Mouse (Mus musculus): ENCODE data around the gene Meis1. TPM values are rescaled to one million over a fixed set of nuclear protein-coding genes. Genes with fewer than 3 reads are reported as not detected.
A peak's percentile ranks its signal among the peaks of the same experiment; 100 is the strongest.

Meis1 gene
- polyA plus RNA-seq, 1 experiment from 2014 or later = 46.3 TPM

- Histone ChIP-seq H3K9ac (ENCODE audit: low read depth, low read length) (peak overlapping the region; percentile 98), H3K4me2 (ENCODE audit: low read depth, low read length) (peak overlapping the region; percentile 90), H3K27me3 (replicated peaks; ENCODE audit: control insufficient read depth, insufficient read depth, low read length) (peaks cover 11% of the 10 kb centered on the region; the same call in 1 of the 2 replicates), H3K4me1 (ENCODE audit: control insufficient read depth, insufficient read depth, low read length) (peaks cover 12% of the 10 kb centered on the region; the same call in 1 of the 2 replicates), H3K9me3 (ENCODE audit: control insufficient read depth, low read length) (no peaks in the 10 kb centered on the region), H3K27ac (replicated peaks; ENCODE audit: low read depth, low read length) (peak overlapping the region; percentile 99), H3K36me3 (ENCODE audit: control insufficient read depth, insufficient read depth, low read length) (peaks cover 15% of the 10 kb centered on the region), H3K4me3 (ENCODE audit: low read depth, low read length) (peak overlapping the region; percentile 73)
- WGBS = 4% methylated on average over 10 of the region's 10 CpGs
- no peak for ATAC-seq (ENCODE audit: low read depth)
- DNase-seq (ENCODE audit: low spot score) = no peak
Measured at GRCm38 (mm10) chr11:19016481-19017220, 2.1 kb downstream of the Meis1 start.

GRCm38 (mm10) chr11:19015731-19016461 is 2.9 kb downstream of the Meis1 start:
- peak overlapping the region; percentile 98 for H3K9ac ChIP-seq (ENCODE audit: low read depth, low read length)
- peaks cover 23% of the 10 kb centered on the region for H3K36me3 ChIP-seq (ENCODE audit: control insufficient read depth, insufficient read depth, low read length)
- H3K27me3 ChIP-seq (replicated peaks; ENCODE audit: control insufficient read depth, insufficient read depth, low read length) = peaks cover 18% of the 10 kb centered on the region; the same call in 1 of the 2 replicates
- peak overlapping the region; percentile 90 for H3K4me2 ChIP-seq (ENCODE audit: low read depth, low read length)
- H3K4me1 ChIP-seq (ENCODE audit: control insufficient read depth, insufficient read depth, low read length) = peaks cover 9% of the 10 kb centered on the region; the same call in 1 of the 2 replicates
- peak overlapping the region; percentile 99 for H3K27ac ChIP-seq (replicated peaks; ENCODE audit: low read depth, low read length)
- peak overlapping the region; percentile 73 for H3K4me3 ChIP-seq (ENCODE audit: low read depth, low read length)
- WGBS = 4% methylated on average over 37 of the region's 37 CpGs
- H3K9me3 ChIP-seq (ENCODE audit: control insufficient read depth, low read length) = no peaks in the 10 kb centered on the region
- no peak for DNase-seq (ENCODE audit: low spot score)
- ATAC-seq (ENCODE audit: low read depth) = no peak

- Histone ChIP-seq H3K36me3 (ENCODE audit: control insufficient read depth, insufficient read depth, low read length) (peaks cover 23% of the 10 kb centered on the region), H3K27me3 (replicated peaks; ENCODE audit: control insufficient read depth, insufficient read depth, low read length) (peaks cover 23% of the 10 kb centered on the region; the same call in 1 of the 2 replicates), H3K9me3 (ENCODE audit: control insufficient read depth, low read length) (no peaks in the 10 kb centered on the region), H3K4me1 (ENCODE audit: control insufficient read depth, insufficient read depth, low read length) (peaks cover 9% of the 10 kb centered on the region; the same call in 1 of the 2 replicates), H3K27ac (replicated peaks; ENCODE audit: low read depth, low read length) (peak overlapping the region; percentile 99), H3K4me3 (ENCODE audit: low read depth, low read length) (peak overlapping the region; percentile 73), H3K9ac (ENCODE audit: low read depth, low read length) (peak overlapping the region; percentile 98), H3K4me2 (ENCODE audit: low read depth, low read length) (peak overlapping the region; percentile 90)
- ATAC-seq (ENCODE audit: low read depth) (no peak), DNase-seq (ENCODE audit: low spot score) (no peak)
- 7% methylated on average over 5 of the region's 5 CpGs for WGBS
Measured at GRCm38 (mm10) chr11:19015381-19015730, 3.4 kb downstream of the Meis1 start.

GRCm38 (mm10) chr11:19014441-19015161 is 4.2 kb downstream of the Meis1 start:
- peak overlapping the region; percentile 98 for H3K9ac ChIP-seq (ENCODE audit: low read depth, low read length)
- H3K27ac ChIP-seq (replicated peaks; ENCODE audit: low read depth, low read length) = peak overlapping the region; percentile 99
- H3K36me3 ChIP-seq (ENCODE audit: control insufficient read depth, insufficient read depth, low read length) = peaks cover 23% of the 10 kb centered on the region
- peaks cover 9% of the 10 kb centered on the region; the same call in 1 of the 2 replicates for H3K4me1 ChIP-seq (ENCODE audit: control insufficient read depth, insufficient read depth, low read length)
- WGBS = 6% methylated on average over 34 of the region's 35 CpGs
- no peaks in the 10 kb centered on the region for H3K9me3 ChIP-seq (ENCODE audit: control insufficient read depth, low read length)
- H3K27me3 ChIP-seq (replicated peaks; ENCODE audit: control insufficient read depth, insufficient read depth, low read length) = peaks cover 28% of the 10 kb centered on the region; the same call in 1 of the 2 replicates
- peak overlapping the region; percentile 90 for H3K4me2 ChIP-seq (ENCODE audit: low read depth, low read length)
- peak overlapping the region; percentile 73 for H3K4me3 ChIP-seq (ENCODE audit: low read depth, low read length)
- ATAC-seq (ENCODE audit: low read depth) (no peak), DNase-seq (ENCODE audit: low spot score) (no peak)

GRCm38 (mm10) chr11:19014113-19014440 is 4.7 kb downstream of the Meis1 start:
- peaks cover 34% of the 10 kb centered on the region for H3K27me3 ChIP-seq (replicated peaks; ENCODE audit: control insufficient read depth, insufficient read depth, low read length)
- H3K4me2 ChIP-seq (ENCODE audit: low read depth, low read length) = peak overlapping the region; percentile 90
- ATAC-seq (ENCODE audit: low read depth) (no peak), DNase-seq (ENCODE audit: low spot score) (no peak)
- peaks cover 24% of the 10 kb centered on the region for H3K36me3 ChIP-seq (ENCODE audit: control insufficient read depth, insufficient read depth, low read length)
- H3K9me3 ChIP-seq (ENCODE audit: control insufficient read depth, low read length) = no peaks in the 10 kb centered on the region
- peak overlapping the region; percentile 98 for H3K9ac ChIP-seq (ENCODE audit: low read depth, low read length)
- 22% methylated on average over 12 of the region's 12 CpGs for WGBS
- H3K4me1 ChIP-seq (ENCODE audit: control insufficient read depth, insufficient read depth, low read length) = peaks cover 9% of the 10 kb centered on the region; the same call in 1 of the 2 replicates
- H3K27ac ChIP-seq (replicated peaks; ENCODE audit: low read depth, low read length) = peak overlapping the region; percentile 99
- peak overlapping the region; percentile 73 for H3K4me3 ChIP-seq (ENCODE audit: low read depth, low read length)

GRCm38 (mm10) chr11:19013141-19014112 is 5.4 kb downstream of the Meis1 start:
- ATAC-seq (ENCODE audit: low read depth) (no peak), DNase-seq (ENCODE audit: low spot score) (peak; percentile 36)
- H3K4me2 ChIP-seq (ENCODE audit: low read depth, low read length) = peak overlapping the region; percentile 90
- WGBS = 26% methylated on average over 25 of the region's 25 CpGs
- H3K27me3 ChIP-seq (replicated peaks; ENCODE audit: control insufficient read depth, insufficient read depth, low read length) = peaks cover 40% of the 10 kb centered on the region
- H3K4me3 ChIP-seq (ENCODE audit: low read depth, low read length) = peak overlapping the region; percentile 73
- peak overlapping the region; percentile 99 for H3K27ac ChIP-seq (replicated peaks; ENCODE audit: low read depth, low read length)
- H3K4me1 ChIP-seq (ENCODE audit: control insufficient read depth, insufficient read depth, low read length) = peaks cover 9% of the 10 kb centered on the region
- H3K9me3 ChIP-seq (ENCODE audit: control insufficient read depth, low read length) = no peaks in the 10 kb centered on the region
- H3K9ac ChIP-seq (ENCODE audit: low read depth, low read length) = peak overlapping the region; percentile 98
- H3K36me3 ChIP-seq (ENCODE audit: control insufficient read depth, insufficient read depth, low read length) = peaks cover 31% of the 10 kb centered on the region

- Histone ChIP-seq H3K9me3 (ENCODE audit: control insufficient read depth, low read length) (no peaks in the 10 kb centered on the region), H3K9ac (ENCODE audit: low read depth, low read length) (peak overlapping the region; percentile 98), H3K27me3 (replicated peaks; ENCODE audit: control insufficient read depth, insufficient read depth, low read length) (peaks cover 41% of the 10 kb centered on the region), H3K4me2 (ENCODE audit: low read depth, low read length) (peak overlapping the region; percentile 90), H3K36me3 (ENCODE audit: control insufficient read depth, insufficient read depth, low read length) (peaks cover 31% of the 10 kb centered on the region), H3K4me1 (ENCODE audit: control insufficient read depth, insufficient read depth, low read length) (peaks cover 9% of the 10 kb centered on the region), H3K4me3 (ENCODE audit: low read depth, low read length) (peak overlapping the region; percentile 73), H3K27ac (replicated peaks; ENCODE audit: low read depth, low read length) (peak overlapping the region; percentile 99)
- no peak for DNase-seq (ENCODE audit: low spot score)
- no peak for ATAC-seq (ENCODE audit: low read depth)
- 35% methylated on average over 2 of the region's 2 CpGs for WGBS
Measured at GRCm38 (mm10) chr11:19012463-19013115, 6.2 kb downstream of the Meis1 start.

Measured in embryonic facial prominence, embryonic 14.5 days (tissue).